Mouse (Mus musculus) erythroblast, embryonic 14.5 days (primary cell): ENCODE data around the gene Hist1h1d.

ENCODE experiments used
- GATA1 ChIP-seq: IDR thresholded peaks from 2 replicates; pipeline ENCODE4 v1.6.1; 2012; ENCODE audit warnings: low read length, inconsistent platforms, mixed read lengths
- TAL1 ChIP-seq: IDR thresholded peaks from 3 replicates; pipeline ENCODE4 v1.6.1; 2012; ENCODE audit warnings: low read length, inconsistent platforms, mixed read lengths

GRCm38 (mm10) chr13:23556906-23557305 lies 3.8 kb downstream of the Hist1h1d start:
- TF ChIP-seq GATA1 (no peak), TAL1 (no peak)
